Mouse (Mus musculus) C2C12 (cell line): ENCODE measurements at regions not wholly inside any gene's neighbourhood (a gene's known extent, or its start where the extent isn't known, plus 50 kb on each side); places are given as distances from the start of the nearest gene placed in this dataset.
"Not testable (repeated sequence)": the region's sequence is repeated elsewhere in the genome, so short reads cannot be mapped to it uniquely, and the experiment has no call there.

Experiments
- CTCF ChIP-seq: IDR thresholded peaks from one replicate; pipeline ENCODE4 v1.5.1; 2011; ENCODE audit not compliant: control insufficient read depth, insufficient read depth, insufficient read length
- MAX ChIP-seq: IDR thresholded peaks from one replicate; pipeline ENCODE4 v1.6.1; 2011; ENCODE audit warnings: mild to moderate bottlenecking, control low read depth
- MYOD1 ChIP-seq: IDR thresholded peaks from one replicate; pipeline ENCODE4 v1.6.1; 2011; ENCODE audit warnings: low read depth; ENCODE audit not compliant: control insufficient read depth, insufficient read length

DNA sequence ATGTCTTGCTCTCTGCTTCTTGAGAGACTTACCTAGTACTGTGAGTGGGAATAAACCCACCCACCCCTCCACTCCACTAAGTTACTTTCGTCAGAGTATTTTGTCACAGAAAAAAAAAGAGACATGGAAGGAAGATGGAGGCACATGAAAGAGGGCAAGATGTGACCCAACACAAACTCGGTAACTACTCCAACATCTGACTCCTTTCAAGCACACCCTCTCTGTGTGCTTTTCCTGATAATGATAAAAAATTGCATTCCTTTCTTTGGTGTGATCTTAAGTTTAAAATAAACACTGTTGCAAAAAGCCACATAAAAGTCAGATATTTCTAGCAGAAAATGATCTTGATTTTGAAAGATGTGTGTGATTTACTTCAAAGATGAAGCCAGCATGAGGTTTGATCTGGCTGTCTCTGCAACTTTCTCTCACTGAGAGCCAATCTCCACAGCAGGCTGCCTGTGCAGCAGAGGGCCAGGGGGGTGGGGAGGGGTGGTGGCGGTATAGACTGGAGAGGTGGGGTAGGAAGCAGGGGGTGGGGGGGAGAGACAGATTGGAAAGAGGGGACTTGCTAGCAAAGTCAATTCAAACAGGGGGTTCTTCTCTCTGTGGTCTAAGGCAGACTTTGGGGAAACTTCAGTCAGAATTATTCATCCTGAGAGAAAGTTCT lies 153.2 kb downstream of the Tcp10c start:
- not testable (repeated sequence) for TF ChIP-seq CTCF, MYOD1, MAX
